Mouse (Mus musculus) CH12.LX (cell line): ENCODE data around the gene Smg9. TPM values are rescaled to one million over a fixed set of nuclear protein-coding genes. Genes with fewer than 3 reads are reported as not detected.

Source experiments
- DNase-seq: peaks from one replicate; pipeline ENCODE4 v3.0.0-alpha.2; 2013; ENCODE audit errors: extremely low read depth
- H3K27ac ChIP-seq: 2 replicates; pipeline ENCODE4 v1.5.1; 2012; ENCODE audit warnings: low read depth, mild to moderate bottlenecking, control low read depth, moderate library complexity; ENCODE audit not compliant: insufficient read depth
- H3K27me3 ChIP-seq: replicated peaks from 2 replicates; pipeline ENCODE3; 2012; ENCODE audit warnings: inconsistent platforms
- H3K36me3 ChIP-seq, 2 experiments: replicated peaks in 1 of 2; 2 replicates each; pipeline versions ENCODE3 to v1.6.1; 2012; ENCODE audit warnings: inconsistent platforms in 1 of 2, low read length in 1 of 2, mild to moderate bottlenecking in 1 of 2, mixed read lengths in 1 of 2, moderate library complexity in 1 of 2; ENCODE audit not compliant: control insufficient read depth in 1 of 2, insufficient read depth in 1 of 2
- H3K4me1 ChIP-seq, 2 experiments: 2 replicates each; pipeline ENCODE4 v1.6.1; 2012; ENCODE audit warnings: inconsistent platforms in 1 of 2, moderate library complexity in 1 of 2; ENCODE audit not compliant: insufficient read depth in 2 of 2, control insufficient read depth in 1 of 2
- H3K4me2 ChIP-seq: 2 replicates; pipeline ENCODE4 v1.6.1; 2012; ENCODE audit warnings: low read depth, mild to moderate bottlenecking, control low read depth; ENCODE audit not compliant: poor library complexity, insufficient read depth, severe bottlenecking
- H3K4me3 ChIP-seq, 3 experiments: fragments of 150-350 bp in 1 of 3; sonication (generic) in 1 of 3; replicated peaks in 1 of 3; 2 replicates each; pipeline versions ENCODE3 to v1.5.1; 2011 to 2012; ENCODE audit warnings: low read depth in 2 of 3, low read length in 2 of 3, mild to moderate bottlenecking in 2 of 3, moderate library complexity in 2 of 3, control low read depth in 1 of 3, improper control_type of control experiment in 1 of 3, inconsistent platforms in 1 of 3, mixed read lengths in 1 of 3; ENCODE audit not compliant: poor library complexity in 1 of 3
- H3K79me2 ChIP-seq: replicated peaks from 2 replicates; pipeline ENCODE4 v1.6.1; 2012; ENCODE audit warnings: mild to moderate bottlenecking, moderate library complexity; ENCODE audit not compliant: control insufficient read depth, poor library complexity, insufficient read depth, severe bottlenecking; ENCODE audit errors: extremely low read depth
- H3K9ac ChIP-seq: 2 replicates; pipeline ENCODE4 v1.6.1; 2012; ENCODE audit warnings: low read depth, mild to moderate bottlenecking, control low read depth, moderate library complexity; ENCODE audit not compliant: insufficient read depth
- H3K9me3 ChIP-seq: replicated peaks from 2 replicates; pipeline ENCODE3; 2012; ENCODE audit warnings: low read length, inconsistent platforms, mixed read lengths
- BHLHE40 ChIP-seq: IDR thresholded peaks from 2 replicates; pipeline ENCODE4 v1.6.1; 2011; ENCODE audit warnings: mild to moderate bottlenecking, low read depth, low read length, improper control_type of control experiment
- CHD1 ChIP-seq: IDR thresholded peaks from 2 replicates; pipeline ENCODE4 v1.6.1; 2012; ENCODE audit warnings: low read depth, low read length, improper control_type of control experiment, inconsistent platforms
- ELF1 ChIP-seq: IDR thresholded peaks from 2 replicates; pipeline ENCODE4 v1.6.1; 2014; ENCODE audit warnings: low read depth, mild to moderate bottlenecking, inconsistent platforms, low read length, improper control_type of control experiment
- IRF4 ChIP-seq: IDR thresholded peaks from 2 replicates; pipeline ENCODE4 v1.6.1; 2014; ENCODE audit warnings: low read depth, mild to moderate bottlenecking, inconsistent platforms, low read length, improper control_type of control experiment
- JUND ChIP-seq: conservative IDR thresholded peaks from 2 replicates; pipeline ENCODE4 v1.6.1; 2011; ENCODE audit warnings: low read depth, low read length, improper control_type of control experiment
- MAZ ChIP-seq: IDR thresholded peaks from 2 replicates; pipeline ENCODE4 v1.6.1; 2012; ENCODE audit warnings: low read depth, mild to moderate bottlenecking, inconsistent platforms, low read length, improper control_type of control experiment, moderate library complexity
- MXI1 ChIP-seq: IDR thresholded peaks from 2 replicates; pipeline ENCODE4 v1.6.1; 2011; ENCODE audit warnings: mild to moderate bottlenecking, low read depth, low read length, improper control_type of control experiment
- NRF1 ChIP-seq: IDR thresholded peaks from 2 replicates; pipeline ENCODE4 v1.6.1; 2014; ENCODE audit warnings: low read depth, mild to moderate bottlenecking, inconsistent platforms, low read length, improper control_type of control experiment, moderate library complexity
- PAX5 ChIP-seq: IDR thresholded peaks from 2 replicates; pipeline ENCODE4 v1.6.1; 2012; ENCODE audit warnings: low read length, inconsistent platforms, mixed read lengths
- POLR2A ChIP-seq: IDR thresholded peaks from 2 replicates; pipeline ENCODE4 v1.6.1; 2011; ENCODE audit warnings: low read depth, mild to moderate bottlenecking, improper control_type of control experiment, low read length
- RCOR1 ChIP-seq: conservative IDR thresholded peaks from 2 replicates; pipeline ENCODE4 v1.6.1; 2012; ENCODE audit warnings: low read depth, mild to moderate bottlenecking, inconsistent platforms, low read length, improper control_type of control experiment
- SMC3 ChIP-seq: IDR thresholded peaks from 2 replicates; pipeline ENCODE4 v1.6.1; 2011; ENCODE audit warnings: low read depth, low read length, improper control_type of control experiment
- TCF12 ChIP-seq: IDR thresholded peaks from 2 replicates; pipeline ENCODE4 v1.6.1; 2014; ENCODE audit warnings: low read depth, mild to moderate bottlenecking, inconsistent platforms, low read length, improper control_type of control experiment
- UBTF ChIP-seq: IDR thresholded peaks from 2 replicates; pipeline ENCODE4 v1.6.1; 2012; ENCODE audit warnings: low read depth, mild to moderate bottlenecking, inconsistent platforms, low read length, improper control_type of control experiment, moderate library complexity
- USF2 ChIP-seq: conservative IDR thresholded peaks from 2 replicates; pipeline ENCODE4 v1.6.1; 2011; ENCODE audit warnings: low read depth, low read length, improper control_type of control experiment
- ZC3H11A ChIP-seq: IDR thresholded peaks from 2 replicates; pipeline ENCODE4 v1.6.1; 2012; ENCODE audit warnings: low read depth, mild to moderate bottlenecking, inconsistent platforms, low read length, improper control_type of control experiment
- ZKSCAN1 ChIP-seq: IDR thresholded peaks from 2 replicates; pipeline ENCODE4 v1.6.1; 2012; ENCODE audit warnings: low read depth, inconsistent platforms, low read length, improper control_type of control experiment, borderline replicate concordance
- ZMIZ1 ChIP-seq: IDR thresholded peaks from 2 replicates; pipeline ENCODE4 v1.6.1; 2012; ENCODE audit warnings: low read depth, mild to moderate bottlenecking, inconsistent platforms, low read length, improper control_type of control experiment
- ZNF384 ChIP-seq: IDR thresholded peaks from 2 replicates; pipeline ENCODE4 v1.6.1; 2012; ENCODE audit warnings: low read depth, low read length, improper control_type of control experiment, inconsistent platforms
- dilution Hi-C: fragments of 300-500 bp; cut with MboI; formaldehyde crosslinking; loops from 2 replicates; pipeline ENCODE4 v1.14.3; 2020; ENCODE audit warnings: low sequenced_read_pairs; ENCODE audit not compliant: extremely low pct_unique_long_range_greater_than_20kb, extremely low pct_ligation_motif_present
- in situ Hi-C: fragments of 300-500 bp; cut with MboI; formaldehyde crosslinking; loops from 3 replicates; pipeline ENCODE4 v1.14.3; 2019; ENCODE audit warnings: low sequenced_read_pairs, low pct_ligation_motif_present, low pct_unique_long_range_greater_than_20kb, mixed read lengths
- polyA plus RNA-seq: library from polyadenylated mRNA; unstranded; fragments of >175 nt; gene quantifications from 2 replicates; pipeline ENCODE4 v1.2.1, GENCODE M21; 2012; ENCODE audit warnings: low read depth; ENCODE audit not compliant: insufficient read length
- total RNA-seq, 2 experiments: library from RNA; depleted of rRNA; stranded (reverse); fragments of 300-350 nt in 1 of 2; fragments of >200 nt in 1 of 2; gene quantifications; 2 replicates each; pipeline ENCODE4 v1.2.3; 2012 to 2014

Smg9 gene
- total and polyA plus RNA-seq, 3 experiments: 19.9 to 26.8 (median 20.5) TPM

- no peaks in the 10 kb centered on the region for H3K79me2 ChIP-seq
- TF ChIP-seq ZMIZ1 (no peak), ZKSCAN1 (no peak), JUND (no peak), BHLHE40 (no peak), USF2 (no peak), ELF1 (no peak), ZNF384 (no peak), PAX5 (no peak), CHD1 (no peak), TCF12 (no peak), IRF4 (no peak), SMC3 (no peak), NRF1 (no peak), POLR2A (no peak)
- TF ChIP-seq, all 38 proteins: peak for 0
- DNase-seq: no peak
- H3K27ac ChIP-seq: no peak overlapping the region
- dilution Hi-C loops (no loop called here), in situ Hi-C loops (no loop called here)
- H3K4me3 ChIP-seq: no peak overlapping the region
- H3K4me2 ChIP-seq: no peak overlapping the region
- H3K36me3 ChIP-seq: peaks cover 3 to 27% of the 10 kb centered on the region in 2 experiments
- H3K9ac ChIP-seq: no peak overlapping the region
- no peaks in the 10 kb centered on the region for H3K27me3 ChIP-seq
- H3K4me1 ChIP-seq: no peaks in the 10 kb centered on the region
- no peaks in the 10 kb centered on the region for H3K9me3 ChIP-seq
Measured at GRCm38 (mm10) chr7:24427168-24427567, 27.7 kb downstream of the Smg9 start.

GRCm38 (mm10) chr7:24428725-24429124, 29.3 kb downstream of the Smg9 start:
- H3K4me3 ChIP-seq: no peak overlapping the region
- in situ Hi-C loops: no loop called here

More at GRCm38 (mm10) chr7:24428725-24429124, 29.3 kb downstream of the Smg9 start:
- Histone ChIP-seq H3K27me3 (no peaks in the 10 kb centered on the region), H3K36me3 (peaks cover 0 to 12% of the 10 kb centered on the region in 2 experiments), H3K4me2 (no peak overlapping the region), H3K4me1 (no peaks in the 10 kb centered on the region), H3K79me2 (no peaks in the 10 kb centered on the region), H3K27ac (no peak overlapping the region), H3K9me3 (no peaks in the 10 kb centered on the region), H3K9ac (no peak overlapping the region)
- DNase-seq: no peak
- dilution Hi-C loops: no loop called here
- no peak for TF ChIP-seq UBTF
- no peak for TF ChIP-seq ZC3H11A
- TF ChIP-seq MAZ: no peak
- TF ChIP-seq USF2: no peak
- TF ChIP-seq IRF4: no peak
- TF ChIP-seq RCOR1: no peak
- TF ChIP-seq MXI1: no peak
